Mouse (Mus musculus) heart, adult 18-20 months (tissue): Measurements from ENCODE around the gene Plekha8. TPM values are rescaled to one million over a fixed set of nuclear protein-coding genes. Genes with fewer than 3 reads are reported as not detected.

ENCODE experiments used
- DNase-seq, 2 experiments: peaks; one replicate each; pipeline ENCODE4 v3.0.0; 2021 to 2022; ENCODE audit warnings: mixed read lengths in 1 of 2
- total RNA-seq, 2 experiments: library from RNA; stranded (reverse); gene quantifications; 2 replicates each; pipeline ENCODE4 v1.2.3; 2021

Gene Plekha8
- total RNA-seq, 2 experiments from 2014 or later, result 9.1 to 9.9 TPM

GRCm38 (mm10) chr6:54586175-54586574, 8.7 kb upstream of the Plekha8 start:
- DNase-seq, result peak; percentile 57 to 77

GRCm38 (mm10) chr6:54586911-54587310, 8.0 kb upstream of the Plekha8 start:
- no peak for DNase-seq

GRCm38 (mm10) chr6:54587683-54588082, 7.2 kb upstream of the Plekha8 start:
- DNase-seq, result no peak

- DNase-seq, result no peak
Measured at GRCm38 (mm10) chr6:54588212-54588611, 6.7 kb upstream of the Plekha8 start.

- no peak for DNase-seq
Measured at GRCm38 (mm10) chr6:54590691-54591090, 4.2 kb upstream of the Plekha8 start.

- peak; percentile 32 to 43 for DNase-seq
Measured at GRCm38 (mm10) chr6:54591778-54592177, 3.1 kb upstream of the Plekha8 start.

- DNase-seq, result peak; percentile 97
Measured at GRCm38 (mm10) chr6:54592938-54593535, 1.9 kb upstream of the Plekha8 start.

GRCm38 (mm10) chr6:54593766-54594468, 994 bp upstream of the Plekha8 start:
- DNase-seq, result no peak

GRCm38 (mm10) chr6:54595330-54595878, 493 bp downstream of the Plekha8 start:
- no peak for DNase-seq

GRCm38 (mm10) chr6:54597208-54597607, 2.3 kb downstream of the Plekha8 start, which contains the start of gene Fkbp14:
Gene Fkbp14 (minus strand): TSS chr6:54597308.
- DNase-seq, result no peak

- DNase-seq, result no peak
Measured at GRCm38 (mm10) chr6:54597711-54598110, 2.8 kb downstream of the Plekha8 start.

GRCm38 (mm10) chr6:54600681-54601347, 5.9 kb downstream of the Plekha8 start:
- no peak for DNase-seq

GRCm38 (mm10) chr6:54602891-54603290, 8.0 kb downstream of the Plekha8 start:
- DNase-seq, result no peak

- peak; percentile 39 to 49 for DNase-seq
Measured at GRCm38 (mm10) chr6:54604001-54604715, 9.2 kb downstream of the Plekha8 start.

- DNase-seq, result peak in 1 of 2 experiments; percentile 27
Measured at GRCm38 (mm10) chr6:54606241-54606640, 11.3 kb downstream of the Plekha8 start.

GRCm38 (mm10) chr6:54617363-54617762, 22.5 kb downstream of the Plekha8 start:
- no peak for DNase-seq

- DNase-seq, result no peak
Measured at GRCm38 (mm10) chr6:54619530-54619929, 24.6 kb downstream of the Plekha8 start.

- peak in 1 of 2 experiments; percentile 17 for DNase-seq
Measured at GRCm38 (mm10) chr6:54620357-54620756, 25.4 kb downstream of the Plekha8 start.

- DNase-seq, result no peak
Measured at GRCm38 (mm10) chr6:54628381-54628780, 33.5 kb downstream of the Plekha8 start.

- no peak for DNase-seq
Measured at GRCm38 (mm10) chr6:54629734-54630133, 34.8 kb downstream of the Plekha8 start.

- peak; percentile 27 to 56 for DNase-seq
Measured at GRCm38 (mm10) chr6:54631462-54631861, 36.6 kb downstream of the Plekha8 start.

- peak in 1 of 2 experiments; percentile 10 for DNase-seq
Measured at GRCm38 (mm10) chr6:54639877-54640276, 45.0 kb downstream of the Plekha8 start.
